Mouse (Mus musculus) ZHBTc4 (cell line): Measurements from ENCODE around the gene Pck2.

ENCODE experiments used
- DNase-seq: peaks from one replicate; pipeline ENCODE4 v3.0.0-alpha.2; 2011; ENCODE audit warnings: low read depth, low spot score

Gene Pck2

DNA sequence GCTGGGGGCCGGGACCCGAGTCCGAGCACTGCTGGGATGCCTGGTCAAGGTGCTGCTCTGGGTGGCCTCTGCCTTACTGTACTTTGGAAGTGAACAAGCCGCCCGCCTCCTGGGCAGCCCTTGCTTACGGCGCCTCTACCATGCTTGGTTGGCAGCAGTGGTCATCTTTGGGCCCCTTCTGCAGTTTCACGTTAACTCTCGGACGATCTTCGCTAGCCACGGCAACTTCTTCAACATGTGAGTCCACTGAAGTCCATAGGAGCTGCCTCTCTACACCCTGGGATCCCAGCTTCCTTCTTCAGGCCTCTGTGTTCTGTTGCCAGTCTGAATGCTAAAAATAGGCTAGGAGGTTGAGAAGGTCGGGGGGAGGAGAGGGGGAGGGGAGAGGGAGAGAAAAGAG, 35.6 kb downstream of the Pck2 start:
- no peak for DNase-seq

DNA sequence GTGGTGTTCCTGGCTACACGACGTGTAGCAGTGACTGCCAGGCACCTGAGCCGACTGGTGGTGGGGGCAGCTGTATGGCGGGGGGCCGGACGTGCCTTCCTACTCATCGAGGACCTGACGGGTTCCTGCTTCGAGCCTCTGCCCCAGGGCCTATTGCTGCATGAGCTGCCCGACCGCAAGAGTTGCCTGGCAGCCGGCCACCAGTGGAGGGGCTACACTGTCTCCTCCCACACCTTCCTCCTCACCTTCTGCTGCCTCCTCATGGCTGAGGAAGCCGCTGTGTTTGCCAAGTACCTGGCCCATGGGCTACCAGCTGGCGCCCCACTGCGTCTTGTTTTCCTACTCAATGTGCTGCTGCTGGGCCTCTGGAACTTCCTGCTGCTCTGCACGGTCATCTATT, 36.3 kb downstream of the Pck2 start:
- DNase-seq = peak; percentile 34

DNA sequence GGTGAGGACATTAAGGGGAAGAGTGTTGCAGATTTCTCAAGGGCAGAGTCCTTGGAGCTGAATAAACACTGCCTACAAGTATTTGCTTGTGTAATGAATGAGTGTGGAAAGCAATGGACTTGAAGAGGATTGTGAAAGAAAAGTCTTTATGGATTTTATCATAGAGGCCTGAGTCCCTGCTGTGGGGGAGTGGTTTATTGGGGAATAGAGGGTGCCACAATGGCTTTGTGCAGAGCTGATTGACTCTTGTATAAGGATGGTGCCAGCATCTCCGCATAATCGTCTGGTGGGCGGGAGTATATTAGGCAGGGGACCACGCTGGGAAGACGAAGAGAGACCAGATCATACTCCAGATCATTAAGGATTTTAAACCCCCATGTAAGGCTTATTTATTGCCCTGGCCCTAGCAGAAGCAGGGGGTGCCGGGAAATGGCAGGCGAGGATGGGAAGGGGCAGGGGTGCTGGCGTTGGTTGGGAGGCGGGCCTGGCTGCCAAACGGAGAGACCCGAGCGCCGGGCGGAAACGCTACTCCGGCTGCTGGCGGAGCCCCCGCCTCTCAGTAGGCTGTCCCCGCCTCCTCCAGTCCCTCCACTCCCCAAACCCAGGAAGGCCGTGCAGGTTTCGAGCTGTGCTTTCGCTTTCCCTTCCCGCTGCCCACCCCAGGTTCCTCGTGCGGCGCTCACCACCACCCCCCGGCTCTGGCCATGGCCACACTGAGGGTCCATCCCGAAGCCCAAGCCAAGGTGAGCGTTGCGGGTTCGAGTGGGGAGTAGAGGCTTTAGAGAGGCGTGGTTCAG, 38.0 kb downstream of the Pck2 start, which contains the start of gene Psme1:
Gene Psme1, plus strand, starts transcription at position 253 of the 797 bp plus-strand sequence.
- DNase-seq = peak; percentile 87

DNA sequence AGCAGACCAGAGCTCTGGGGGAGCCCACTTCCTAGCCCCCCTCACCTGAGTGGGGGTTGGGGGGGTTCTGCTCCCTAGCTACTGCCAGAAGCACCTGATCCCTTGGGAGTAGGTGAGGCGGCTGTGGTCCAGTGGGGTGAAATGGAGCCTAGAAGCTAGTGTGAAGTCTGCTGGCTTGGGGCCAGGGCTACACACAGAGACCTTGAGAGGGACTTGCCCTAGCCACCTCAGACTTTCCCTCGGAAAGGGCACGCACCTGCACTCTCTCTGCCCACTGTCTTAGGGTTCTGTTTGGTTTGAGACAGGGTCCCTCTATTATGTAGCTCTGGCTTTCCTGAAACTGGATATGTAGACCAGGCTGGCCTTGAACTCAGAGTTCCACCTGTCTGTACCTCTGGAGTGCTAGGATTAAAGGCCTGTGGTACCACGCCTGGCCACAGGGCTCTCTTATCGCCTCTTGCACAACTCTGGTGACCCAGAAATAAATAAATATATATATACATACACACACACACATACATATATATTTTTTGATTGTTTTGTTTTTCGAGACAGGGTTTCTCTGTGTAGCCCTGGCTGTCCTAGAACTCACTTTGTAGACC, 38.7 kb downstream of the Pck2 start:
- peak; percentile 29 for DNase-seq

DNA sequence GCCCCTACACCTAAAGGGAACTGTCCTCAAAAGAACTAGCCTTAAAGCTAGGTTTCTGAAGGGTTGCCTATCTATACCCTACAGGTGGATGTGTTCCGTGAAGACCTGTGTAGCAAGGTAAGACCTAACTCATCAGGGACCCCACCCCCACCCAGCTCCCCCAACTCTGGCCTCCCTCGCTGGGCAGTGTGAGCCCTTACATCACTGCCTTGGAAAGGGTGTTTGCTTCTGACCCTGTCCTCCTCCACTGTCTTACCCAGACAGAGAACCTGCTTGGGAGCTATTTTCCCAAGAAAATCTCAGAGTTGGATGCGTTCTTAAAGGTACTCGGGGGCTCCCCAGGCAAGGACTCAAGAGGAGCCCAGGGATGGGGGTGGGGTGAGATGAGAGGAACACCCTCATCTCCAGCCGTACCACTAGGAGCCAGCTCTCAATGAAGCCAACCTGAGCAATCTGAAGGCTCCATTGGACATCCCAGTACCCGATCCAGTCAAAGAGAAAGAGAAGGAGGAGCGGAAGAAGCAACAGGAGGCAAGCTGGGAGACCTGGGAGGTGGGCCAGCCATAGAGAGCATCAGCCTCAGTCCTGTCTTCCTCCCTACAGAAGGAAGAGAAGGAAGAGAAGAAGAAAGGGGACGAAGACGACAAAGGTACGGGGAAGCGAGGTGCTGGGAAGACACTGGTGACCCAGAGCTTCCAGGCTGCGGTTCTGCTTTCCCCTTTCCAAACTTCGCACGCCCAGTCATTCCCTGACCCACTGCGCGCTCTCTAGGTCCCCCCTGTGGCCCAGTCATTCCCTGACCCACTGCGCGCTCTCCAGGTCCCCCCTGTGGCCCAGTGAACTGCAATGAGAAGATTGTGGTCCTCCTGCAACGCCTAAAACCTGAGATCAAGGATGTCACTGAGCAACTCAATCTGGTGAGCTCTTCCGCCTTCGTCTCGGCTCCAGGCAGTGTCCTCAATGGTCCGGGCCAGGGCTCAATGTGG, 39.7 kb downstream of the Pck2 start:
- DNase-seq = peak; percentile 44

DNA sequence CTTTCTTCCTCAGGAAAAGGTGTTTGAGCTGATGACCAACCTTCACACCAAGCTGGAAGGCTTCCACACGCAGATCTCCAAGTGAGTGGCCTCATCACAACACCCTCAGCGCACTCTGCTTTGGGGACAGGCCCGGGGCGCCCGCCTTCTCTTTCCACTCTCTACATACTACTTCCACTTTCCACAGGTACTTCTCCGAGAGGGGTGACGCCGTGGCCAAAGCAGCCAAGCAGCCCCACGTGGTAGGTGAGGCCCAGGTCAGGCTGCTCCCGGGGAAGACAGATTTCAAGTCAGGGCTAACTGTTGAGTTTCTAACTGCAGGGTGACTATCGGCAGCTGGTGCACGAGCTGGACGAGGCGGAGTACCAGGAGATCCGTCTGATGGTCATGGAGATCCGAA, 40.7 kb downstream of the Pck2 start:
- DNase-seq = no peak

DNA sequence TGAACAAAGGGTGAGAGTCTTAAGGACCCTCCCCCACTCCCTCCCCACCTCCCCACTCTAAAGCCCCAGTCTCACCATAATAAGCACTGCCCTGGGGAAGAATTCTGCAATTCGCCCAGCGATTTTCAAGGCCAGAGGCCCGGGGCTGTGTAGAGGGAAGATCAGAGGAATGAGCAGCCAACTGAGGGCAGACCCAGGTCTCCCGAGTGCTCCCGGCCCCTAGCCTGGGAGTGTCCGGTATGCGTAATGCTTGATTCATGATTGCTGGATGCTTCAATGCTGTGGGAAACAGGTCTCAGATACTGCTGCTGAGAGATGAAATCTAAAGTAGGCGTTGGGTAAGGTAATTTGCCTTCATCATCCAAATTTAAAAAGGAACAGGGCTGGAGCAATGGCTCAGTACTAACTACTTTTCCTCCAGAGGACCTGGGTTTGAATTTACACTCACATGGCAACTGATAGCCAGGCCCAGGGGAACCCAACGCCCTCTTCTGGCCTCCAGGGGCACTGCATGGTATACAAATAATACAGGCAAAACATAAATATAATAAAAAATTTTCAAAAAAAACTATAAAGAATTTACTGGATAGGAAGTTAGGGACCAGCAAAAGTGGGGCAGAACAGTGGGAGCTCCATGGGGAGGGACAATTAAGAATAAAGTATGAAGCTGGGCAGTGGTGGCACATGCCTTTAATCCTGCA, 42.1 kb downstream of the Pck2 start:
- peak; percentile 71 for DNase-seq

DNA sequence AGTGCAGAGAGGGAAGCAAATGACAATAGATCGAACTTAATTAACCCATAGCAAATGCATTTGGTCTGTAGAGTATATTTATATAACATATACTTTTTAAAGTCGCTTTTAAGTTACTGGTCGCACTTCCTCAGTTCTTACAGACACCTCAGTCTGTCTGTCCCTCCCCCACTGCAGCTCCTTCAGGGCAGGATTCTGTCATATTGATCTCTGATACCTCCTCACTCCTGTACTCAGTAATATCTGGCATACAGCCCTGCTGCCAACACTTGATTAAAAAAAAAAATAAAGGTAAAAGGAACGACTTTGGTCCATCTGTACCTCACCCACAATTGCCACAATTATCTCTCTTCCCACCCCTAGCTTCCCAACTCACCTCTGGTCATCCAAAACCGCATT, 44.2 kb downstream of the Pck2 start:
- DNase-seq = no peak

DNA sequence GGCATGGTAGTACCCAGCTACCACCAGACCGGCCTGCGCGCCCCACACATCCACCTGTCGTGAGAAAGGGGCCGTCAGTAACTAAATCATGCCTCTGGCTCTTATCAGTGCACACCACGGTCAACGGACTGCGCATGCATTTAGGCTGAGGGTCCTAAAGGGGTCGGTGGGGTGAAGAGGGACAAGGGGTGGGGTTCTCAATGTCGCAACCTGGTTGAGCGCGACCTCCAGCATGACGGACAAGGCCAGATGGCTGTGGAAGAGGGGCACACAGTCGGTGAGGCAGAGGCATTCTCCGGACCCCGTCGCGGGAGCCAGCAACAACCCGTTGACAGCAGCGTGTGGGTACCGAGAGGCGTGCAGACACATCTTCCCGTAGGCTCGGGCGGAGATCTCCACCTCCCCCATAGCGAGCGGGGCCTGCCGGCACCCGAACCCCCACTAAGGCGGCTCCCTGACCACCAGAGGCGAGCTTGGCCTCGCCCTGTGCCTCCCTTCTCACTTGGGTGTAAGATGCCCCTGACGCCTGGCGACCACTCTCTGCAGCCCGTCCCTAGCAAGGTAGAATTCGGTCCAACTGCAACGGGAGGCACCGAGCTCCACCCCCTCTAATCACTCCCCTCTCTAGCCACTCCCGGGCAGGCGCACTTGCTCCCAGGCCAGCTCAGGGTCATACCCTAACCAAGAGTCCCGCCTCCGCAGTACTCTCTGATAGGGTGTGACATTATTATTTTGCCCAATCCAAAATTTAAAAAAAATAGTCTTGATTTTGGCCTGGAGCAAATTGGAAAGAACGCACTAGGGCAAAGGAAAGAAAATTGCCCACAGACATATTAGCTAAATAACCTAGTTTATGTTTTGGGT, 44.9 kb downstream of the Pck2 start, which contains the start of gene Emc9:
Gene Emc9, minus strand, starts transcription at position 601 of the 864 bp plus-strand sequence.
- DNase-seq = peak; percentile 86

DNA sequence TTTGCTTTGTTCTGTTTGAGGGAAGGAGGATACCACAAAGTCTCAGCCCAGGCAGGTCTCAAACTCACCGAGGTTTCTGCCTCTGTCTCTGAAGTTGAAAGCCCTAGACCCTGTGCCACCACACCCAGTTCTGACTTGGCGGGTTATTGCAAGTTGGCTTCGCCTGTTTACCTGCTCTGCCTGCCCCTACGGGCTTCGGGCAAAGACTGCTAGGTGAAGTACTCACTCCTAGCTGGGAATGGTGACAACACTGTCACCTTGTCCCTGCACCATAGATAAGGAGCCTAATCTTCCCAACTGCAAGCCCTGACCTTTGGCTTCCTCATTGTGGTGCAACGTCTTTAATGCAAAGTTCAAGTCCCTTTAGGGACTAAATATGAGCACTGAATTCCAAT, 45.5 kb downstream of the Pck2 start:
- DNase-seq = no peak

DNA sequence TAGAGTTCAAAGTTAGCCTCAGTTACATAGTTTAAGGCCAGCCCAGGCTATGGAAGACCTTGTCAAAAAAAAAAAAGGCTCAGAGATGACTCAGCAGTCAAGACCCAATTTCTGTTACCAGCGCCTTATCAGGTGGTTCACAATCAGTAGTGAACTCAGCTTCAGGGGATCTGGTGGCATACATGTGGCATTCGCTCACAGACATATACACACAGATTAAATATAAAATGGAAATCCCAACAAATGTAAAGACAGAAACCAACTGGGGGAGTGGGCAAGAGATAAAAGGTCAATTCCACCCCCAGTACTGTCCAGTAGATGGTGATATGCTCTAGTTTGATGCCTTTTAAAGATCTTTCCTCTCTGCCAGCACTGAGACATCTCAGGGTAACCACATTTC, 46.1 kb downstream of the Pck2 start:
- DNase-seq = no peak

DNA sequence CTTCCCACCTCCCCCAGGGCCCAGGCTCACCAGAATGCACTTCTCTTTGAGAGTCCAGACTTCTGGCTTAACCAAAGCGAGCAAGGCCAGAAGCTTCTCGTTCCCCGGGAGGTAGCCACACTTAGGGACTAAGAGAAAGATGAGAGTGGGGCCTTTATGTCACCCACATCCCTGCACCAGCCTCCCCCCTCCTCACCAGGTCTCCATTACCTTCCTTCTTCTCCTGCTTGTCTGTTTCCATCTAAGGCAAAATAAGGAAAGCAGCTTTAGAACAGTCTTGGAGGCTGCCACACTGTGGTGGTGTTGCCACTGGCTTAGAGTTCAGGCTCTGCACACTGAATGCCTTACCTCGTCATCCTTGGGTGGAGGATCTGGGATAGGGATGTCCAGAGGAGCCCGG, 49.2 kb downstream of the Pck2 start:
- no peak for DNase-seq

DNA sequence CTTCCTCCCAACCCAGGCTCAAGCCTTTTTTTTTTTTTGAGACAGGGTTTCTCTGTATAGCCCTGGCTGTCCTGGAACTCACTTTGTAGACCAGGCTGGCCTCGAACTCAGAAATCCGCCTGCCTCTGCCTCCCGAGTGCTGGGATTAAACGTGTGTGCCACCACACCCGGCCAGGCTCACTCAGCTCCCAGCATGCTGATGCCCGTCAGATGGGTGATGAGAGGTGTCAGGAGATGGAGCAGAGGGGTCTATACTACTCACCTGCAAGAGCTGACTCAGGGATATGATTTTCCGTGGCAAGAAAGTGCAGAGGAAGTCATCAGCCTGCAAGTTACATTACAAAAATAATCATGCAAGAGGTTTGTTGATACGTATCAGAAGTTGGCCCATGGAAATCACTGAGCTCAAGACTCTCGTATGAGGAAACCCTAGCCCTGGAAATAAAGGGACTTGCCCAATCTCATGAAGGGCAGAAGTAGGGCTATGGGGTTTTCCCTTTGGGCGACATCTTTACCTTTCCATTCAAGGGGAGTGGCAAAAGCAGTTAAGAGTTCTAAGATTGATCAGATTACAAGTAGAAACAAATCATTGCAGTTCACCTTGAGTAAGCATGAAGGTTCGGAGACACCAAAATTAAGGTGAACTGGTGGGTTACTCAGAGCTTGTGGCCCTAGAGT, 49.8 kb downstream of the Pck2 start:
- DNase-seq = no peak

DNA sequence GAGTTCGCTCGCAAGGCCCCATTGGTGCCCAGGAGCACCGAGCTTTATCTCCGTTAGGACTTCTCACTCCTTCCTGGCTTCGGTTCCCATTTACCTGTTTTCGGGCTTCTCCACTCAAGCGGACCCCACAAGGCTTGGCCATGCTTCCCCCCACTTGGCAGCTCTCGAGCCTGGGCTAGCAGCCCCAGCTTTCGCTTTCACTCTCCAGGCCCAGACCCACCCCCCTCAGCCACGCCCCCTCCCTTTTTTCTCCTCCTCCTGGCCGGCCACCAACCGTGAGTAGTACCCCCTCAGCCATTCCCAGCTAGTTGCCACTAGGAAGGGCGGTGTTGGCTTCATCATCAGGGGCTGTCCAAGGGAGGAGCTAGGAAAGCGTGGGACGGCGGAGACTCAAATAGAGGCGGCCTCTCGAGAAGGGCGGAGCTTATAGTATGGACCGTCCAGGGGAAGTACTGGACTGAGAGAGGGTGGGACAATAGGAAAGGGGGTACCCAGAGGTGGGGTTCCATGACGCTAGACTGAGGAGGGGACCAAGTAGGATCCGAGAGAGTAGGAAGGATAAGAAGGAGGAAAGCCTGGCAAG, 50.8 kb downstream of the Pck2 start, which contains the start of gene Psme2:
Gene Psme2, minus strand, starts transcription at position 366 of the 583 bp plus-strand sequence.
- DNase-seq = peak; percentile 98

DNA sequence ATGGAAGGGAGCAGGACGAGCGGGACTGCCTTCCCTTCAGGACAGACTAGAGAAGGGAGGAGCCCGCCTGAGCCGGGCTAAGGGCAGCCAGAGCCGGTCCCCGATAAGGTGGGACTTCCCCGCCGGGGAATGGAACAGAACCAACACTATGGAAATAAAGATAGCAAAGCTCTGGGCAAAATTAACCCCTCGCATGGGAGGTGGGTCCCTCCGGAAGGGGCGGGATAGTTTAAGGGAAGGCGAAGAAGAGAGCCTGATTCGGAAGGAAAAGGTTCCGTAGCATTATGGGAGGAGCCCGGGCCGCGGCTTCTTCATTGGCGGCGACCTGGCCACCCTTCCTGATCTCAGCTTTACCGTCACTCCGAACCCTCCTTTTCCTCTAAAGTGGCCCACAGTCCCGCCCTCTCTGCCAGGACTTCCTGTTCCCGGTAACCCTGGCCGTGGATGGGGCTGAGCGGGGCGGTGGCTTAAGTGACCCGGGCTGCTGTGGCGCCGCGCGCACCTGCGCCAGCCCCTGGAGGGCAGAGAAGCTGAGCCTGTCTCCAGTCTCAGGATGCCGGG, 51.3 kb downstream of the Pck2 start, which contains the start of gene Rnf31:
Gene Rnf31, plus strand, starts transcription at position 378 of the 561 bp plus-strand sequence.
- DNase-seq = peak; percentile 98

DNA sequence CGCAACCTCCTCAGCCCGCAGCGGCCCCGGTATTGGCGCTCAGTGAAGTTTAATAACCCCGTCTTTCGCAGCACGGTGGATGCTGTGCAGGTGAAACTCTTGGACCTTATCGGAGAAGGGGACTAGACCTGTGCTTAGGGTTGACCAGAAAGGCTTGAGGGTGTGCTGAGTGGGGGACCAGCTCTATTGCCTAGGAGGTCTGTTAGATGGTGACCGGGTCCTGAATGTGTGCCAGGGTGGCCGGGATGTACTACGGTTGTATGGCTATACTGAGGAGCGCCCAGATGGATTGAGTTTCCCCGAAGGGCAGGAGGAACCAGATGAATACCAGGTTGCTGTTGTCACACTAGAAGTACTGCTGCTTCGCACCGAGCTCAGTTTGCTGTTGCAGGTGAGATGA, 52.2 kb downstream of the Pck2 start:
- no peak for DNase-seq

DNA sequence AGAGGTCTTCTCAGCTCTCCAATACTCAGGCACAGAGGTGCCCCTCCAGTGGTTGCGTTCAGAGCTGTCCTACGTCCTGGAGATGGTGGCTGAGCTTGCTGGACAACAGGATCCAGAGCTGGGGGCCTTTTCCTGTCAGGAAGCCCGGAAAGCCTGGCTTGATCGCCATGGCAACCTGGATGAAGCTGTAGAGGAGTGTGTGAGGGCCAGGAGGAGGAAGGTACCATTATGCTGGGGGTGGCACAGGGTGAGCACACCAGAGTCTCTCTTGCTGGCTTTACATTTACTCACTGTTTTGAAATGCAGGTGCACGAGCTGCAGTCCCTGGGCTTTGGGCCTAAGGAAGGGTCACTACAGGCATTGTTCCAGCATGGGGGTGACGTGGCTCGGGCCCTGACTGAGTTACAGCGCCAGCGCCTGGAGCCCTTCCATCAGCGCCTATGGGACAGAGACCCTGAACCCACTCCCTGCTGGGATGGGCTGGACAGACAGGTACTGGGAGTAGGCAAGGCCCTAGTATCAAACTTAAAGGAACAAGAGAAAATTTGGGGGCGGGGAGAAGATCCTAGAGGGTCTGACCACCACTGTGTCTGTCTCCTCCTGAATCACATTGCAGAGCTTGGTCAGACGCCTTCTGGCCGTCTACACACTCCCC, 56.1 kb downstream of the Pck2 start:
- no peak for DNase-seq
